8 mouse cellular contexts compared by ENCODE assay signal in the genomic region with DNA sequence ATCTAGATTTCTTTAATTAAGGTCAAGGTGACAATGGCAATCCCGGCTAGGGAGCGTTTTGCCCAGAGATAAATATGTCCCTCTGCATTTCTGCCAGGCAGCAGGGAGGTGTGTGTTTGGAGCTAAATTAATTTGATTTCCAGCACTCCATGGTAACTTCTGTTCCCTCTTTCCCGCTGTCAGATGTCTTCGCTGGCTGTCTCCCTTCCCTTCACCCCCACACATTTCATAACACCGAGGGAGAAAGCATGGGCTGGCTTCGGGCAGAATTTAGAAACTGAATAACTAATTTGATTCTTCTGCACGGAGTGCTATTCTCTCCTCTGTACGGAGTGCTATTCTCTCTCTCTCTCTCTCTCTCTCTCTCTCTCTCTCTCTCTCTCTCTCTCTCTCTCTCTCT. TPM values are rescaled to one million over a fixed set of nuclear protein-coding genes. Genes with fewer than 3 reads are reported as not detected.
DNase-seq lines count a peak whose midpoint lies in the region; ATAC-seq lines count a peak whose summit lies in the region.

No protein-coding gene starts in this region.

- peaks cover 23% of the 10 kb centered on the region for H3K4me1 ChIP-seq in forebrain, embryonic 10.5 days
- peaks cover 18% of the 10 kb centered on the region for H3K4me1 ChIP-seq in hindbrain, embryonic 13.5 days (replicated peaks)
- H3K4me1 ChIP-seq in neural tube, embryonic 15.5 days: peaks cover 16% of the 10 kb centered on the region

- no peak overlapping the region for H3K9ac ChIP-seq in hindbrain, embryonic 13.5 days
- H3K9ac ChIP-seq in neural tube, embryonic 15.5 days (replicated peaks): no peak overlapping the region

- H3K36me3 ChIP-seq in forebrain, embryonic 10.5 days (replicated peaks): no peaks in the 10 kb centered on the region
- H3K36me3 ChIP-seq in hindbrain, embryonic 13.5 days: no peaks in the 10 kb centered on the region
- H3K36me3 ChIP-seq in neural tube, embryonic 15.5 days: no peaks in the 10 kb centered on the region

- no peaks in the 10 kb centered on the region for H3K9me3 ChIP-seq in forebrain, embryonic 10.5 days
- no peaks in the 10 kb centered on the region for H3K9me3 ChIP-seq in hindbrain, embryonic 13.5 days
- H3K9me3 ChIP-seq in neural tube, embryonic 15.5 days (replicated peaks): no peaks in the 10 kb centered on the region

- peak; percentile 4 for DNase-seq in heart, adult 8-10 months (ENCODE audit: low spot score)
- no peak for DNase-seq in heart, postnatal 4 days
- DNase-seq in forebrain, embryonic 10.5 days (ENCODE audit: extremely low spot score, low spot score): no peak
- peak; percentile 69 to 96 for DNase-seq in left cerebral cortex, postnatal 25 days (ENCODE audit: low spot score in 2 of 2)
- DNase-seq in gastrocnemius, adult 18-20 months (ENCODE audit: low spot score): no peak

- no peak for ATAC-seq in hindbrain, embryonic 13.5 days (ENCODE audit: low FRiP score)
- ATAC-seq in neural tube, embryonic 15.5 days (ENCODE audit: low FRiP score): no peak
- no peak for ATAC-seq in activated CD4-positive, CD25-positive, alpha-beta regulatory T cell, adult 4 months

- intact Hi-C loops in left cerebral cortex, postnatal 25 days (cut with DNase I): loop anchor here (2.0 kb wide), 2 partner anchors 76 to 200 kb away; a partner anchor contains a TSS

- peak overlapping the region; percentile 63 for H3K4me3 ChIP-seq in forebrain, embryonic 10.5 days
- no peak overlapping the region for H3K4me3 ChIP-seq in hindbrain, embryonic 13.5 days
- peak overlapping the region; percentile 56; the same call in 1 of the 2 replicates for H3K4me3 ChIP-seq in neural tube, embryonic 15.5 days (replicated peaks)

- no peak overlapping the region for H3K27ac ChIP-seq in forebrain, embryonic 10.5 days
- no peak overlapping the region for H3K27ac ChIP-seq in hindbrain, embryonic 13.5 days
- H3K27ac ChIP-seq in neural tube, embryonic 15.5 days (replicated peaks): no peak overlapping the region

- WGBS in forebrain, embryonic 10.5 days: 48% methylated on average over 8 of the region's 8 CpGs
- 25% methylated on average over 8 of the region's 8 CpGs for WGBS in hindbrain, embryonic 13.5 days
- 32% methylated on average over 8 of the region's 8 CpGs for WGBS in neural tube, embryonic 15.5 days

- peaks cover 32% of the 10 kb centered on the region for H3K27me3 ChIP-seq in forebrain, embryonic 10.5 days (ENCODE audit: poor library complexity, severe bottlenecking)
- peaks cover 15% of the 10 kb centered on the region for H3K27me3 ChIP-seq in hindbrain, embryonic 13.5 days
- no peaks in the 10 kb centered on the region for H3K27me3 ChIP-seq in neural tube, embryonic 15.5 days (replicated peaks)

- peak overlapping the region; percentile 98 for H3K4me2 ChIP-seq in hindbrain, embryonic 13.5 days
- H3K4me2 ChIP-seq in neural tube, embryonic 15.5 days: peak overlapping the region; percentile 99

RNA-seq across cellular contexts. Expression of a gene that starts 0.6 kb away (rescaled TPM):
- 1 to 10 TPM in 3 of 4 experiments, under 1 TPM in 1; 0.90 to 2.4 (median 1.5) TPM for total RNA-seq in heart, adult 8-10 months (2022)
- 1 to 10 TPM; 2.2 to 2.6 TPM for total RNA-seq in heart, postnatal 4 days (2021)
- polyA plus RNA-seq in forebrain, embryonic 10.5 days (2016; fragmentation: Nextera tagmentation; extraction: Ambion mirVana): 0.53 and 0.78 TPM in 2 replicates
- polyA plus RNA-seq in hindbrain, embryonic 13.5 days (2015; fragmentation: Nextera tagmentation; extraction: Ambion mirVana): 0.58 and 0.64 TPM in 2 replicates
- 1 to 10 TPM; 2.1 to 2.2 TPM for total RNA-seq in left cerebral cortex, postnatal 25 days (2021)
- polyA plus RNA-seq in neural tube, embryonic 15.5 days (2015; fragmentation: Nextera tagmentation; extraction: Ambion mirVana): 0.84 and 1.2 TPM in 2 replicates
- under 1 TPM; 0.14 to 0.66 TPM for total RNA-seq in gastrocnemius, adult 18-20 months (2021)
- not detected for polyA plus RNA-seq in activated CD4-positive, CD25-positive, alpha-beta regulatory T cell, adult 4 months (2017; shearing (Covaris generic))

RNA-seq across cellular contexts. Expression of a gene that starts 52.7 kb away (rescaled TPM):
- 10 to 100 TPM; 29.8 to 39.9 (median 33.4) TPM for total RNA-seq in heart, adult 8-10 months (2022)
- total RNA-seq in heart, postnatal 4 days (2021): 10 to 100 TPM; 23.4 to 24.7 TPM
- 0.14 and 0.26 TPM in 2 replicates for polyA plus RNA-seq in forebrain, embryonic 10.5 days (2016; fragmentation: Nextera tagmentation; extraction: Ambion mirVana)
- 0.69 and 1.5 TPM in 2 replicates for polyA plus RNA-seq in hindbrain, embryonic 13.5 days (2015; fragmentation: Nextera tagmentation; extraction: Ambion mirVana)
- total RNA-seq in left cerebral cortex, postnatal 25 days (2021): 1 to 10 TPM; 9.0 to 9.6 TPM
- polyA plus RNA-seq in neural tube, embryonic 15.5 days (2015; fragmentation: Nextera tagmentation; extraction: Ambion mirVana): 0.70 and 1.00 TPM in 2 replicates
- total RNA-seq in gastrocnemius, adult 18-20 months (2021): 10 to 100 TPM; 19.9 to 20.8 TPM
- not detected for polyA plus RNA-seq in activated CD4-positive, CD25-positive, alpha-beta regulatory T cell, adult 4 months (2017; shearing (Covaris generic))

Comparison
In these comparisons a context has a peak if more than half of its experiments do, and no peak if none do; other contexts are left out.
1. DNase-seq: peak in heart, adult 8-10 months (single experiment) and left cerebral cortex, postnatal 25 days (2 of 2); none in heart, postnatal 4 days (single experiment), forebrain, embryonic 10.5 days (single experiment) and gastrocnemius, adult 18-20 months (single experiment).